Mouse (Mus musculus) stomach, embryonic 16.5 days (tissue): ENCODE measurements around the gene D2hgdh. TPM values are rescaled to one million over a fixed set of nuclear protein-coding genes. Genes with fewer than 3 reads are reported as not detected.

Source experiments
- ATAC-seq: fragments of 200-750 bp; cut with Nextera tagmentation; 2 replicates; pipeline ENCODE4 v1.8.0; 2017; ENCODE audit warnings: moderate number of reproducible peaks, moderate TSS enrichment; ENCODE audit not compliant: insufficient read depth, low FRiP score
- H3K27ac ChIP-seq: fragments of 300-500 bp; sonication (generic); 2 replicates; pipeline ENCODE4 v1.5.1; 2014; ENCODE audit warnings: low read length
- H3K27me3 ChIP-seq: fragments of 300-500 bp; sonication (generic); 2 replicates; pipeline ENCODE4 v1.6.1; 2014; ENCODE audit warnings: low read length, control low read depth, mixed read lengths; ENCODE audit not compliant: control insufficient read depth, insufficient read depth
- H3K36me3 ChIP-seq: fragments of 300-500 bp; sonication (generic); 2 replicates; pipeline ENCODE4 v1.6.1; 2014; ENCODE audit warnings: low read length; ENCODE audit not compliant: control insufficient read depth, insufficient read depth
- H3K4me1 ChIP-seq: fragments of 300-500 bp; sonication (generic); 2 replicates; pipeline ENCODE4 v1.6.1; 2014; ENCODE audit warnings: low read length, control low read depth, mixed read lengths; ENCODE audit not compliant: control insufficient read depth, insufficient read depth
- H3K4me2 ChIP-seq: fragments of 300-500 bp; sonication (generic); 2 replicates; pipeline ENCODE4 v1.6.1; 2014; ENCODE audit warnings: low read depth, low read length, mixed read lengths
- H3K4me3 ChIP-seq: fragments of 300-500 bp; sonication (generic); replicated peaks from 2 replicates; pipeline ENCODE4 v1.5.1; 2014; ENCODE audit warnings: mild to moderate bottlenecking, low read length
- H3K9ac ChIP-seq: fragments of 300-500 bp; sonication (generic); 2 replicates; pipeline ENCODE4 v1.6.1; 2014; ENCODE audit warnings: low read length
- H3K9me3 ChIP-seq: fragments of 300-500 bp; sonication (generic); replicated peaks from 2 replicates; pipeline ENCODE4 v1.6.1; 2016; ENCODE audit warnings: low read length, control low read depth; ENCODE audit not compliant: control insufficient read depth
- WGBS: fragments of 180-500 bp; shearing (Covaris S2); extraction: QIAGEN DNeasy Blood & Tissue Kit; methylation state at CpG from one replicate; pipeline ENCODE4 v1.1.7; 2014; 5-methylcytosine and 5-hydroxymethylcytosine counted together
- polyA plus RNA-seq: library from polyadenylated mRNA; unstranded; fragments of >200 nt; fragmentation: Nextera tagmentation; extraction: Ambion mirVana; gene quantifications from 2 replicates; pipeline ENCODE4 v1.2.1, GENCODE M21; 2015

D2hgdh gene
- polyA plus RNA-seq, 1 experiment from 2014 or later: 14.3 TPM

DNA sequence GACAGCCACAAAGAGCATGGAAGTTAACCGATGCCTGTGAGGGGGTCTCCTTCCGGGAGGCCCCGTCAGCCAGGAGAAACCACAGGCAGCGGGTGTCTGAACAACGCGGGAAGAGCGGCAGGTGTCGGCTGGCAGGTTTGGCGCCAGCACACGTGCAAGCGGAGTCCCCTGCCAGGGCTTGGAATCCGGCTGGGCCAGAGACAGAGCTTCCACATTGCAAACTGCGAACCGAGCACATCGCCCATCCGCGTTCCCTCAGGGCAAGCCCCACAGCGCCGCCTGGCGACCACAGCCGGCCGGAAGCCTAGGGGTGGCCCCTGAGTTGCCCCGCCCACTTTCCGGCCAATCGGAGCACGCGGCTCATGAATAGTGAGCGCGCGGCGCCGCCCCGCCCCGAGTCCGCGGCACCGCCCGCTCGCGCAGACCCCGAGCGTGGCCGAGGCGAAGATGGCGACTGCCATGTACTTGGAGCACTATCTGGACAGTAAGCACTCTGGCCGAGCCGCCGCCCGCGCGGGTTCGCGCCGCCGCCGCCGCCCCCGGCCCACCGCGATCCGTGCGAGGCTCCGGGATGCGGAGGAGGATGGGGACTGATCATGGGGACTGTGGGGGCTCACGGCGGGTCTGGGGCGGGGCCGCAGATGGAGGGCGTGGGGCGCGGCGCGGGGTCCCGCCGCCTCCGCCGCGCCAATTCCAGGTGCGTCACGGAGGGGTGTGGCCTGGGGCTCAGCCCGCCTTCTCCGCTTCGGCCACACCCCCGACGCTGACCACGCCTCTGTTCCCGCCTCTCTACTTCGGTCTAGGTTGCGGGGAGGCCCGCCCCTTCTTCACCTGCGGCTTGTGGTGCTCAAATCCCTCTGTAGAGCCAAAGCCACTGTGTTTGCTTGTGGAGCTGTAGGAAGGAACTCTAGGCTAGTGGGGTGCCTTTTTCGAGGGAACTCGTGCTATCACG lies 20.9 kb upstream of the D2hgdh start, which contains the start of gene Ing5:
TSS of gene Ing5 (plus strand) at position 410 of the 952 bp plus-strand sequence.
- peak; percentile 95 for ATAC-seq
- peaks cover 13% of the 10 kb centered on the region for H3K36me3 ChIP-seq

DNA sequence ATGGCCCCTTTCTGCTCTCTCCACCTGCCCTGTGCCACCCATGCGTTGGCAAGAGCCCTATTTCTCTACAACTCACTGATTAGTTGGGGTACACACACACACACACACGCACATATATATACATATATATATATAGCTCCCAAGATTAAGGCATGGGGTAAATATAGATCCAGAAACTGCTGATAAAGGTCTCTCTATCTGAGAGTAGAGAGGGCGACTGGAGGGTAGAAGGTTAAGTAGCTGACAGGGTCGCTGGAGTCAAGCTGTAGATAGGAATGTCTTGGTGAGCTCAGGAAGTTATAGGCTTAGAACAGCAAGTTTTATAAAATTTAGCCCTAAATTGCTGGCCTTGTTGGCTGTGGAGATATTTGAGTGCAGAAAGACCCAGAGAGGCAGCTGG lies 19.9 kb upstream of the D2hgdh start:
- Histone ChIP-seq H3K4me2 (peak overlapping the region; percentile 82), H3K4me3 (peak overlapping the region; percentile 73), H3K4me1 (peaks cover 21% of the 10 kb centered on the region), H3K9me3 (no peaks in the 10 kb centered on the region), H3K36me3 (peaks cover 17% of the 10 kb centered on the region), H3K9ac (peak overlapping the region; percentile 90), H3K27me3 (no peaks in the 10 kb centered on the region), H3K27ac (peak overlapping the region; percentile 24; the same call in 1 of the 2 replicates)
- no peak for ATAC-seq
- 56% methylated on average over 4 of the region's 4 CpGs for WGBS

More for the DNA sequence above, 20.9 kb upstream of the D2hgdh start, which contains the start of gene Ing5:
- peak within 1 kb of the TSS; percentile 90 for H3K9ac ChIP-seq
- H3K4me3 ChIP-seq: peak within 1 kb of the TSS; percentile 73
- peaks cover 21% of the 10 kb centered on the region for H3K4me1 ChIP-seq
- H3K9me3 ChIP-seq: no peaks in the 10 kb centered on the region
- under 1% methylated on average over 94 of the region's 94 CpGs for WGBS
- peak within 1 kb of the TSS; percentile 98 for H3K4me2 ChIP-seq
- H3K27ac ChIP-seq: peak within 1 kb of the TSS; percentile 98
- H3K27me3 ChIP-seq: no peaks in the 10 kb centered on the region

DNA sequence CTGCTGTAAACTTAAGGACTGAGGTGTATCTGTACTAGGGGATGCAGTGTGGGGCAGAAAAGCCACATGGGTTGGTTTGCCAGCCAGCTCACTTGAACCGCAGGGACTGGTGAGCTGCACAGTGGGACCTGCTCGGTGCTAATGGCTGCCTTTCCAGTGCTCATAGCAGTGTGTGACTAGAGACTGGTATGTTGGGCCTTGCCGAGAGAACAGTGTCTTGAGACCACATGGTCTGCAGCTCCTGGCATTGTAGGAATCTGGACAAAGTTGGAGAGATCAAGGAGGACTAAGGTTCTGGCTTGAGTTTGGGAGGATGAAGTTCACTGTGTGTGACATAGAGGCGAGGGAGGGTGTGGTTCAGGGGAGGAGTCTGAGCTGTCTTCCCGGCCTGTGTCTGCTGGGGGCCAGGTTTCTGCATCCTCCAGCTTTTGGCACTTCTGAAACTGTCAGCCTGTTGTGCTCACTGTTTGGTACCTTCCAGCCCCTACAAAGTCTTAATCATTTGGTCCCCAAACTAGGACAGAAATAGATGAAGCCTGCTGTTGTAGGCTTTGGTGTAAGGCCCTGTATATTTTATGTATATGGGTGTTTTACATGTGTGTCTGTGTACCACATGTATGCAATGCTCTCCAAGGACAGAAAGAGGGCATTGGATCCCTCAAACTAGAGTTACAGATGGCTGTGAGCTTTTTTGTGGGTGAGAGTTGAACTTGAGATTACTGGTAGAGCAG lies 19.3 kb upstream of the D2hgdh start:
- ATAC-seq: no peak
- 0 out of 2 replicates have a peak overlapping the region, but pooled peaks have one; percentile 37 for H3K9ac ChIP-seq
- no peak overlapping the region for H3K4me3 ChIP-seq
- H3K27ac ChIP-seq: no peak overlapping the region
- peaks cover 21% of the 10 kb centered on the region for H3K4me1 ChIP-seq
- H3K36me3 ChIP-seq: peaks cover 17% of the 10 kb centered on the region
- H3K4me2 ChIP-seq: peak overlapping the region; percentile 82
- 64% methylated on average over 5 of the region's 5 CpGs for WGBS
- H3K27me3 ChIP-seq: no peaks in the 10 kb centered on the region
- no peaks in the 10 kb centered on the region for H3K9me3 ChIP-seq

DNA sequence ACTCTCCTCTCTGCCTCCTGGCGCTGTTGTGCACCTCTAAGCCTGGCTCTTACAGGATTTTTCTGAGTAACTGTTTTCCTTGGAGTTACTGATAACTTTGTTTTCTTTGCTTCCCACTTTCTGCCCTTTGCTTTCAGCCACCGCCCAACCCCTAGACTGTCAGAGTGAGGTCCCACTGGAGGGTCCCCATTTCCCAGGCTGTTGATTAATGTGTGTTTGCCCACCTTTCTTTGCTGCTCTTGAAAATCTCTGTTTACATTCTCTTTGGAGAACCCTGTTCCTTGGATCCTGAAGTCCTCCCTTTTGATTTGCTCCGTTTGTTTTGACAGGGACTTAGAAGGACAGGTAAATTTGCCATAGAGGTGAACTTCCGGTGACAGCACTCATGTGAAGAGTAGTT lies 15.8 kb upstream of the D2hgdh start:
- WGBS: 72% methylated on average over 4 of the region's 4 CpGs
- Histone ChIP-seq H3K4me2 (no peak overlapping the region), H3K4me1 (peaks cover 17% of the 10 kb centered on the region), H3K27me3 (no peaks in the 10 kb centered on the region), H3K9ac (no peak overlapping the region), H3K27ac (no peak overlapping the region), H3K9me3 (no peaks in the 10 kb centered on the region), H3K36me3 (peaks cover 23% of the 10 kb centered on the region), H3K4me3 (no peak overlapping the region)
- no peak for ATAC-seq

DNA sequence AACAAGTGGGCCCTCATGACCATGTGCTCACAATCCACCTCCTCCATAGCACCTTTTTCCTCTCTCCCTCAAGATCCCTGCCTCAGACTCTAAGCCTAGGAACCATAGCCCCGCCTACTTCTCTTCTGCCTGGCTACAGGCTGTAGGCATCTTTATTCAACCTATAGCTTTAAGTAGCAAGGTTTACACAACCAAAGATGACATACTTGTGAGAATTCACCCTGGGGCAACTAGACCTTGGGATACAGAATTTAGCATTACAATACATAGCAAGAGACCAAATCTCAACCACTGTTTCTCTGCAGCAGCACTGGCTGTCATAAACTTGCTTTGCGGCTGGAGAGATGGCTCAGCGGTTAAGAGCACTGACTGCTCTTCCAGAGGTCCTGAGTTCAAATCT lies 14.7 kb upstream of the D2hgdh start:
- Histone ChIP-seq H3K27ac (no peak overlapping the region), H3K4me3 (no peak overlapping the region), H3K27me3 (no peaks in the 10 kb centered on the region), H3K4me2 (no peak overlapping the region), H3K9me3 (no peaks in the 10 kb centered on the region), H3K9ac (no peak overlapping the region), H3K36me3 (peaks cover 25% of the 10 kb centered on the region), H3K4me1 (peaks cover 10% of the 10 kb centered on the region)
- ATAC-seq: no peak
- WGBS: 97% methylated on average over 3 of the region's 3 CpGs

DNA sequence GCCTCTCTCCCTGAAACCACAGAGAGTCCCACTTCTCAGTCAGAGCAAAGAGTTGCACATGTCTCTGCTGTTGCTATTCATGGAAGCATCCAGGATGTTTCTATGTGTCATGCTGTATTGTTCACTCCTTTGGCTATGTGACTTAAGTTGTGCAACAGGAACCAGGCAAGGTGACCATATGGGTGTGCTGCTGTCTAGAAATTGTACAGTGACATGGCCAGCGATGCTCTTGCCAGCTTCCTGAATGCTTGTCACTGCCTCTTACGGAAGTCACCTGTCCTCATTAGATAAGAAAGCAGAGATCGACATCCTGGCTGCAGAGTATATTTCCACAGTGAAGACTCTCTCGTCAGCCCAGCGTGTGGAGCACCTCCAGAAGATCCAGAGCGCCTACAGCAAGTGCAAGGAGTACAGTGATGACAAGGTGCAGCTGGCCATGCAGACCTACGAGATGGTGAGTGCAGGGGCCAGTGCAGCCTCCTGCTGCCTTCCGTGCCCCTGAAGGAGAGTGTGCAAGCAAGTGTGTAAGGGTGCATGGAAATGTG lies 13.1 kb upstream of the D2hgdh start:
- Histone ChIP-seq H3K4me3 (no peak overlapping the region), H3K36me3 (peaks cover 23% of the 10 kb centered on the region), H3K9me3 (no peaks in the 10 kb centered on the region), H3K4me2 (no peak overlapping the region), H3K4me1 (no peaks in the 10 kb centered on the region), H3K27ac (no peak overlapping the region), H3K9ac (no peak overlapping the region), H3K27me3 (no peaks in the 10 kb centered on the region)
- 83% methylated on average over 8 of the region's 8 CpGs for WGBS
- no peak for ATAC-seq

DNA sequence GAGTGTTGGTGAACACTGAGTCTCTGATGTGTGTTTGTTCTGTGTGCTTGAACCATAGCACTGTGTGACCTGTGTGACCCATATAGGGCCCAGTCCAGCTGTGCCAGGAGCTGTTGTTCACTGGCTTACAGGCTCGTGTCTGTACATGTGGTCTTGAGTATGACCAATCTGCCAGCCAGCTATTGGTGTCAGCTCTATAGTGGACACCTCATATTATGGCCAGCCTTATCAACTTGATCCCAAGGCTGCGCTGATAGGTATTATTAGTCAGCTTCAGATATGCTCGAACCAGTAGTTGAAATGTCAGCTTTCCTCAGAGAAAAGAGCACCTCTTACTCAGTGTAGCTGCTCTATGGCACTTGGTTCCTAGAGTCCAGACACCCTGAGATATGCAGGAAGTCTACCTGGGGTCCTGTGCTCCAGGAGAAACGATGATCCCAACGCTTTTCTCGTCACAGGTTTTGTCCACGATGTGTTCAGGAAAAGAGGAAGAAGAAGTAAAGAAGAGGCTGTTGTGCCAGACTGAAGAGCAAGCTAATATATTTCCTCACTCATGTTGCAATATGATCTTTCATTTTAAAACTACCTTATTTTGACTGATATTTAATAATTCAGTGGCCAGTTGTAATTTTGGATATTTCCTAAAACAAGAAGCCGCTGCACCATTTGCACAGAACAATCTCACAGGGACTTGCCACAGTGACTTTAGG lies 6.7 kb upstream of the D2hgdh start:
- H3K9ac ChIP-seq: no peak overlapping the region
- no peak overlapping the region for H3K27ac ChIP-seq
- no peaks in the 10 kb centered on the region for H3K9me3 ChIP-seq
- WGBS: 93% methylated on average over 8 of the region's 8 CpGs
- H3K4me2 ChIP-seq: no peak overlapping the region
- no peak for ATAC-seq
- H3K27me3 ChIP-seq: no peaks in the 10 kb centered on the region
- H3K4me3 ChIP-seq: no peak overlapping the region
- peaks cover 21% of the 10 kb centered on the region for H3K36me3 ChIP-seq
- H3K4me1 ChIP-seq: no peaks in the 10 kb centered on the region

DNA sequence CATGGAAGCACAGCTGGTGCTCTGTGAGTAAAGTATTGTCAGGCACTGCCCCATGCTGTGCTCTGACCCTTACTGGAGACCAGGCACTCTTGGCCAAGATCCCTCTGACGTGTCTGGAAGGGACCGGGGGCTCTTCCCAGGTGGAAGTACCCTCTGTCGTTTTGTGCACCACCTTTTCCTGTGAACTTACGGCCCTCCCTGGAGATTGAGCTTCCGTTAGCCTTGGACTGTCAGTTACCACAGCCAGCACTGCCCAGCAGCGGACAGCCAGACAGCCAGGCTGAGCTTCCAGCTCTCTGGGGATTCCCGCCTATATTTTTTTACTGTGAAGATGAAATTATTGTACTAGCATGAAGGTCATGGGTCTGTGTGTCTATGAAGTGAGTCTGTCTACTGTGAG lies 6.0 kb upstream of the D2hgdh start:
- no peaks in the 10 kb centered on the region for H3K9me3 ChIP-seq
- no peak overlapping the region for H3K9ac ChIP-seq
- no peak overlapping the region for H3K4me3 ChIP-seq
- H3K4me2 ChIP-seq: no peak overlapping the region
- H3K27ac ChIP-seq: no peak overlapping the region
- ATAC-seq: no peak
- H3K36me3 ChIP-seq: peaks cover 21% of the 10 kb centered on the region
- H3K27me3 ChIP-seq: no peaks in the 10 kb centered on the region
- WGBS: 93% methylated on average over 7 of the region's 7 CpGs
- H3K4me1 ChIP-seq: no peaks in the 10 kb centered on the region
